11 mouse cellular contexts compared by ENCODE assay signal in genomic region chr7:142056601-142057061, GRCm38 (mm10). TPM values are rescaled to one million over a fixed set of nuclear protein-coding genes. Genes with fewer than 3 reads are reported as not detected.
DNase-seq lines count a peak whose midpoint lies in the region; ATAC-seq and TF ChIP-seq lines count a peak whose summit lies in the region.
"Had no signal": no experiment of that assay in that cellular context is flagged by ENCODE, and none has a peak within 500 bp of the region (broad histone marks: within the 10 kb centered on the region; RNA-seq: fewer than 3 reads in every experiment).

No protein-coding gene starts in this region.

- no peak overlapping the region for H3K9ac ChIP-seq in lung, embryonic 15.5 days
- H3K9ac ChIP-seq: liver, embryonic 14.5 days had no signal

- no peaks in the 10 kb centered on the region for H3K27me3 ChIP-seq in lung, embryonic 15.5 days
- H3K27me3 ChIP-seq: Patski had no signal

- intact Hi-C loops in gastrocnemius, adult 2 months (cut with DNase I), result loop anchor here (5.0 kb wide), 1 partner anchor 39 kb away; no protein-coding TSS in a partner anchor
- intact Hi-C loops in gastrocnemius, postnatal 36 days (cut with DNase I), result no loop called here

- ATAC-seq in lung, embryonic 15.5 days (ENCODE audit: borderline replicate concordance, extremely low read depth, low FRiP score, low TSS enrichment), result no peak
- ATAC-seq: forebrain, embryonic 14.5 days; Patski had no signal

- H3K4me3 ChIP-seq in gastrocnemius, adult 2 months, result peak overlapping the region; percentile 7; the same call in 1 of the 2 replicates
- H3K4me3 ChIP-seq in lung, embryonic 15.5 days, result no peak overlapping the region

- H3K36me3 ChIP-seq in lung, embryonic 15.5 days, result peaks cover 12% of the 10 kb centered on the region; the same call in 1 of the 2 replicates

- no peak for DNase-seq in gastrocnemius, adult 2 months
- no peak for DNase-seq in gastrocnemius, postnatal 4 days (ENCODE audit: low spot score in 2 of 2)
- DNase-seq in lung, postnatal 14 days, result no peak
- DNase-seq in lung, postnatal 25 days (ENCODE audit: low spot score), result peak; percentile 53
- DNase-seq in thymus, postnatal 14 days, result peak; percentile 18
- no peak for DNase-seq in gastrocnemius, postnatal 36 days
- DNase-seq in frontal cortex, postnatal 14 days (ENCODE audit: low spot score in 2 of 2), result no peak

- H3K27ac ChIP-seq in gastrocnemius, adult 2 months, result peak overlapping the region; percentile 67
- H3K27ac ChIP-seq in lung, embryonic 15.5 days, result 0 out of 2 replicates have a peak overlapping the region, but pooled peaks have one; percentile 21
- H3K27ac ChIP-seq: liver, embryonic 14.5 days had no signal

- 44% methylated on average over 1 of the region's 1 CpGs for WGBS in lung, embryonic 15.5 days

- TF ChIP-seq CTCF in gastrocnemius, adult 2 months (IDR thresholded peaks at IDR 0.05), result no peak

- H3K4me1 ChIP-seq in lung, embryonic 15.5 days, result peaks cover 22% of the 10 kb centered on the region

- H3K9me3 ChIP-seq in lung, embryonic 15.5 days, result no peaks in the 10 kb centered on the region

- no peak overlapping the region for H3K4me2 ChIP-seq in lung, embryonic 15.5 days

RNA-seq across cellular contexts. Expression of gene Mob2, which starts 4.2 kb away (rescaled TPM):
- 10 to 100 TPM; 52.2 to 53.1 TPM for total RNA-seq in gastrocnemius, adult 2 months (2021)
- 10 to 100 TPM; 45.0 to 47.9 TPM for total RNA-seq in gastrocnemius, postnatal 4 days (2021)
- 74.7 and 80.1 TPM in 2 replicates for polyA plus RNA-seq in lung, embryonic 15.5 days (2015; fragmentation: Nextera tagmentation; extraction: Ambion mirVana)
- total RNA-seq in gastrocnemius, postnatal 36 days (2021), result 10 to 100 TPM; 40.2 to 43.7 TPM

RNA-seq across cellular contexts. Expression of gene Dusp8, which starts 39.0 kb away (rescaled TPM):
- 10 to 100 TPM; 20.5 to 44.4 TPM for total RNA-seq in gastrocnemius, adult 2 months (2021)
- total RNA-seq in gastrocnemius, postnatal 4 days (2021), result 10 to 100 TPM; 14.3 to 20.4 TPM
- polyA plus RNA-seq in lung, embryonic 15.5 days (2015; fragmentation: Nextera tagmentation; extraction: Ambion mirVana), result 2.5 and 2.7 TPM in 2 replicates
- 10 to 100 TPM; 32.5 to 43.4 TPM for total RNA-seq in gastrocnemius, postnatal 36 days (2021)

Comparison
In these comparisons a context has a peak if more than half of its experiments do, and no peak if none do; other contexts are left out.
1. DNase-seq: peak in lung, postnatal 25 days (single experiment) and thymus, postnatal 14 days (single experiment); none in gastrocnemius, adult 2 months (single experiment), gastrocnemius, postnatal 4 days (0 of 2), lung, postnatal 14 days (single experiment), gastrocnemius, postnatal 36 days (0 of 2) and frontal cortex, postnatal 14 days (0 of 2).